Mouse (Mus musculus) bone marrow, adult 2 months (tissue): ENCODE measurements around the gene Acp4. TPM values are rescaled to one million over a fixed set of nuclear protein-coding genes. Genes with fewer than 3 reads are reported as not detected.
"Not testable (repeated sequence)": the region's sequence is repeated elsewhere in the genome, so short reads cannot be mapped to it uniquely, and the experiment has no call there.

Experiments
- H3K27ac ChIP-seq: fragments of 200-500 bp; 2 replicates; pipeline ENCODE4 v1.5.1; 2012; ENCODE audit warnings: low read depth, mild to moderate bottlenecking, control low read depth, inconsistent platforms, low read length; ENCODE audit not compliant: control insufficient read depth, poor library complexity, insufficient read depth
- H3K4me1 ChIP-seq: fragments of 200-500 bp; 2 replicates; pipeline ENCODE4 v1.6.1; 2011; ENCODE audit warnings: low read length; ENCODE audit not compliant: control insufficient read depth, insufficient read depth
- H3K4me3 ChIP-seq: fragments of 200-500 bp; replicated peaks from 2 replicates; pipeline ENCODE3; 2011; ENCODE audit warnings: mild to moderate bottlenecking, low read depth, low read length, control low read depth; ENCODE audit not compliant: control insufficient read depth
- CTCF ChIP-seq: fragments of 200-500 bp; IDR thresholded peaks from 2 replicates; pipeline ENCODE4 v1.5.1; 2011; ENCODE audit warnings: low read length, control low read depth; ENCODE audit not compliant: control insufficient read depth, insufficient read depth
- POLR2A ChIP-seq: fragments of 200-500 bp; IDR thresholded peaks from 2 replicates; pipeline ENCODE4 v1.6.1; 2011; ENCODE audit warnings: low read depth, mild to moderate bottlenecking, control low read depth, low read length, borderline replicate concordance; ENCODE audit not compliant: control insufficient read depth
- WGBS: fragments of 180-500 bp; shearing (Covaris S2); methylation state at CpG from one replicate; pipeline ENCODE4 v1.1.7; 2018; 5-methylcytosine and 5-hydroxymethylcytosine counted together
- polyA plus RNA-seq: library from polyadenylated mRNA; stranded (reverse); fragments of >200 nt; gene quantifications from 2 replicates; pipeline ENCODE4 v1.2.4, GENCODE M21; 2011; ENCODE audit warnings: low replicate concordance; ENCODE audit not compliant: missing spikeins, insufficient read depth, insufficient read length

The Acp4 gene
- polyA plus RNA-seq, 1 experiment = not detected

- no peak overlapping the region for H3K4me3 ChIP-seq
- no peak overlapping the region for H3K27ac ChIP-seq
- 57% methylated on average over 6 of the region's 6 CpGs for WGBS
- TF ChIP-seq POLR2A (no peak), CTCF (no peak)
- no peaks in the 10 kb centered on the region for H3K4me1 ChIP-seq
Measured at GRCm38 (mm10) chr7:44254930-44255329, 2.2 kb downstream of the Acp4 start.

GRCm38 (mm10) chr7:44253023-44253616, 4.1 kb downstream of the Acp4 start:
- 82% methylated on average over 15 of the region's 15 CpGs for WGBS
- Histone ChIP-seq H3K27ac (no peak overlapping the region), H3K4me1 (no peaks in the 10 kb centered on the region), H3K4me3 (no peak overlapping the region)
- TF ChIP-seq POLR2A (no peak), CTCF (no peak)

GRCm38 (mm10) chr7:44250732-44251275, 6.4 kb downstream of the Acp4 start:
- H3K27ac ChIP-seq, H3K4me3 ChIP-seq, H3K4me1 ChIP-seq: not testable (repeated sequence)
- WGBS = 83% methylated on average over 17 of the region's 17 CpGs

GRCm38 (mm10) chr7:44249248-44249647, 7.9 kb downstream of the Acp4 start:
- H3K4me1 ChIP-seq = no peaks in the 10 kb centered on the region; the same call in 1 of the 2 replicates
- no peak overlapping the region for H3K4me3 ChIP-seq
- TF ChIP-seq CTCF (no peak), POLR2A (no peak)
- H3K27ac ChIP-seq = no peak overlapping the region
- WGBS = 83% methylated on average over 4 of the region's 4 CpGs

GRCm38 (mm10) chr7:44247971-44248370, 9.2 kb downstream of the Acp4 start:
- no peak for TF ChIP-seq POLR2A
- TF ChIP-seq CTCF = no peak
- no peak overlapping the region for H3K4me3 ChIP-seq

GRCm38 (mm10) chr7:44246984-44247470, 10.2 kb downstream of the Acp4 start:
- H3K4me3 ChIP-seq = peak overlapping the region; percentile 98
- no peaks in the 10 kb centered on the region; the same call in 1 of the 2 replicates for H3K4me1 ChIP-seq
- peak overlapping the region; percentile 82 for H3K27ac ChIP-seq
- TF ChIP-seq POLR2A (no peak), CTCF (no peak)
- under 1% methylated on average over 23 of the region's 23 CpGs for WGBS

More at GRCm38 (mm10) chr7:44247971-44248370, 9.2 kb downstream of the Acp4 start:
- 92% methylated on average over 2 of the region's 2 CpGs for WGBS
- no peaks in the 10 kb centered on the region; the same call in 1 of the 2 replicates for H3K4me1 ChIP-seq
- H3K27ac ChIP-seq = no peak overlapping the region

- peak within 1 kb of the TSS; percentile 82 for H3K27ac ChIP-seq
- TF ChIP-seq POLR2A = peak; percentile 96
- peak; percentile 12; the same call in 1 of the 2 replicates for TF ChIP-seq CTCF
- under 1% methylated on average over 62 of the region's 62 CpGs for WGBS
- no peaks in the 10 kb centered on the region; the same call in 1 of the 2 replicates for H3K4me1 ChIP-seq
- peak within 1 kb of the TSS; percentile 98 for H3K4me3 ChIP-seq
Measured at GRCm38 (mm10) chr7:44246055-44246983, 10.9 kb downstream of the Acp4 start, which contains the start of the genes 1700028J19Rik and 2410002F23Rik. TSS of gene 1700028J19Rik (minus strand) at chr7:44246695. TSS of gene 2410002F23Rik (plus strand) at chr7:44246722.

- no peak for TF ChIP-seq POLR2A
- Histone ChIP-seq H3K27ac (no peak overlapping the region), H3K4me1 (no peaks in the 10 kb centered on the region; the same call in 1 of the 2 replicates), H3K4me3 (no peak overlapping the region)
- WGBS = 48% methylated on average over 1 of the region's 1 CpGs
Measured at GRCm38 (mm10) chr7:44244080-44244479, 13.1 kb downstream of the Acp4 start.
